Mouse (Mus musculus) kidney, postnatal 0 days (tissue): ENCODE measurements around the gene Ccp110. TPM values are rescaled to one million over a fixed set of nuclear protein-coding genes. Genes with fewer than 3 reads are reported as not detected.

Source experiments
- ATAC-seq: fragments of 200-750 bp; cut with Nextera tagmentation; replicated peaks from 2 replicates; pipeline ENCODE4 v1.8.0; 2017; ENCODE audit warnings: low read depth, moderate number of reproducible peaks, moderate TSS enrichment, moderate library complexity; ENCODE audit not compliant: low FRiP score
- DNase-seq: peaks from one replicate; pipeline ENCODE4 v3.0.0-alpha.2; 2016; ENCODE audit warnings: low spot score
- H3K27ac ChIP-seq: fragments of 300-500 bp; sonication (generic); 2 replicates; pipeline ENCODE4 v1.5.1; 2014; ENCODE audit warnings: mild to moderate bottlenecking
- H3K27me3 ChIP-seq: fragments of 300-500 bp; sonication (generic); 2 replicates; pipeline ENCODE4 v1.6.1; 2014; ENCODE audit warnings: low read length, mixed read lengths; ENCODE audit not compliant: insufficient read depth
- H3K36me3 ChIP-seq: fragments of 300-500 bp; sonication (generic); 2 replicates; pipeline ENCODE4 v1.6.1; 2014; ENCODE audit warnings: low read length, mixed read lengths; ENCODE audit not compliant: insufficient read depth
- H3K4me1 ChIP-seq: fragments of 300-500 bp; sonication (generic); replicated peaks from 2 replicates; pipeline ENCODE4 v1.6.1; 2014; ENCODE audit warnings: antibody characterized with exemption, low read length, mixed read lengths; ENCODE audit not compliant: insufficient read depth
- H3K4me2 ChIP-seq: fragments of 300-500 bp; sonication (generic); 2 replicates; pipeline ENCODE4 v1.6.1; 2014; ENCODE audit warnings: mild to moderate bottlenecking, low read length, moderate library complexity, mixed read lengths
- H3K4me3 ChIP-seq: fragments of 300-500 bp; sonication (generic); replicated peaks from 2 replicates; pipeline ENCODE4 v1.5.1; 2014; ENCODE audit warnings: low read depth, low read length
- H3K9ac ChIP-seq: fragments of 300-500 bp; sonication (generic); 2 replicates; pipeline ENCODE4 v1.6.1; 2014; ENCODE audit warnings: low read depth, low read length
- H3K9me3 ChIP-seq: fragments of 300-500 bp; sonication (generic); replicated peaks from 2 replicates; pipeline ENCODE4 v1.6.1; 2016; ENCODE audit warnings: low read length, inconsistent platforms, mixed read lengths
- CTCF ChIP-seq: IDR thresholded peaks from 2 replicates; pipeline ENCODE4 v1.5.1; 2016; ENCODE audit warnings: antibody characterized with exemption, low read depth, mild to moderate bottlenecking, moderate library complexity
- WGBS: fragments of 180-500 bp; shearing (Covaris S2); extraction: QIAGEN DNeasy Blood & Tissue Kit; methylation state at CpG from one replicate; pipeline ENCODE4 v1.1.7; 2014; 5-methylcytosine and 5-hydroxymethylcytosine counted together
- polyA plus RNA-seq: library from polyadenylated mRNA; unstranded; fragments of >200 nt; fragmentation: Nextera tagmentation; extraction: Ambion mirVana; gene quantifications from 2 replicates; pipeline ENCODE4 v1.2.1, GENCODE M21; 2015

Ccp110 gene
- polyA plus RNA-seq, 1 experiment from 2014 or later: 6.8 TPM

- ATAC-seq (peak; percentile 96), DNase-seq (peak; percentile 95)
- Histone ChIP-seq H3K27ac (peak within 1 kb of the TSS; percentile 88), H3K4me2 (peak within 1 kb of the TSS; percentile 82), H3K4me1 (peaks cover 3% of the 10 kb centered on the region; the same call in 1 of the 2 replicates), H3K9ac (peak within 1 kb of the TSS; percentile 75), H3K27me3 (no peaks in the 10 kb centered on the region), H3K9me3 (no peaks in the 10 kb centered on the region), H3K4me3 (peak within 1 kb of the TSS; percentile 61), H3K36me3 (no peaks in the 10 kb centered on the region)
- TF ChIP-seq CTCF: 0 out of 2 replicates have a peak, but pooled peaks have one; percentile 12
- under 1% methylated on average over 66 of the region's 66 CpGs for WGBS
Measured at GRCm38 (mm10) chr7:118705101-118705961, 7.0 kb upstream of the Ccp110 start, which contains the start of gene Gde1. TSS of gene Gde1 (minus strand) at chr7:118705778.

GRCm38 (mm10) chr7:118706051-118706450 is 6.3 kb upstream of the Ccp110 start:
- ATAC-seq (peak; percentile 6; the same call in 1 of the 2 replicates), DNase-seq (no peak)
- peak overlapping the region; percentile 88 for H3K27ac ChIP-seq
- peak overlapping the region; percentile 82 for H3K4me2 ChIP-seq
- no peak overlapping the region for H3K9ac ChIP-seq
- H3K4me3 ChIP-seq: 0 out of 2 replicates have a peak overlapping the region, but pooled peaks have one; percentile 61
- no peaks in the 10 kb centered on the region for H3K9me3 ChIP-seq
- no peak for TF ChIP-seq CTCF
- 19% methylated on average over 6 of the region's 6 CpGs for WGBS
- H3K36me3 ChIP-seq: no peaks in the 10 kb centered on the region
- H3K4me1 ChIP-seq: peaks cover 3% of the 10 kb centered on the region; the same call in 1 of the 2 replicates
- H3K27me3 ChIP-seq: no peaks in the 10 kb centered on the region

GRCm38 (mm10) chr7:118706488-118706887 is 5.9 kb upstream of the Ccp110 start:
- Histone ChIP-seq H3K4me2 (no peak overlapping the region), H3K4me1 (peaks cover 3% of the 10 kb centered on the region; the same call in 1 of the 2 replicates), H3K27ac (peak overlapping the region; percentile 88; the same call in 1 of the 2 replicates), H3K4me3 (no peak overlapping the region), H3K9me3 (no peaks in the 10 kb centered on the region), H3K27me3 (no peaks in the 10 kb centered on the region), H3K9ac (no peak overlapping the region), H3K36me3 (no peaks in the 10 kb centered on the region)
- ATAC-seq (no peak), DNase-seq (no peak)
- no peak for TF ChIP-seq CTCF
- 90% methylated on average over 5 of the region's 5 CpGs for WGBS

- no peak overlapping the region for H3K9ac ChIP-seq
- H3K36me3 ChIP-seq: no peaks in the 10 kb centered on the region
- H3K27ac ChIP-seq: no peak overlapping the region
- no peak overlapping the region for H3K4me3 ChIP-seq
- H3K4me2 ChIP-seq: no peak overlapping the region
- DNase-seq (no peak), ATAC-seq (no peak)
- H3K4me1 ChIP-seq: peaks cover 3% of the 10 kb centered on the region; the same call in 1 of the 2 replicates
- no peaks in the 10 kb centered on the region for H3K27me3 ChIP-seq
- TF ChIP-seq CTCF: no peak
- no peaks in the 10 kb centered on the region for H3K9me3 ChIP-seq
- WGBS: 74% methylated on average over 2 of the region's 2 CpGs
Measured at GRCm38 (mm10) chr7:118707216-118707615, 5.1 kb upstream of the Ccp110 start.

- Histone ChIP-seq H3K27ac (no peak overlapping the region), H3K4me3 (no peak overlapping the region), H3K36me3 (no peaks in the 10 kb centered on the region), H3K9me3 (no peaks in the 10 kb centered on the region), H3K27me3 (no peaks in the 10 kb centered on the region), H3K4me1 (peaks cover 3% of the 10 kb centered on the region; the same call in 1 of the 2 replicates), H3K9ac (no peak overlapping the region), H3K4me2 (no peak overlapping the region)
- ATAC-seq: no peak
- 65% methylated on average over 4 of the region's 4 CpGs for WGBS
- TF ChIP-seq CTCF: no peak
- DNase-seq: no peak
Measured at GRCm38 (mm10) chr7:118708002-118708401, 4.3 kb upstream of the Ccp110 start.

- DNase-seq (no peak), ATAC-seq (no peak)
- WGBS: 74% methylated on average over 5 of the region's 5 CpGs
- Histone ChIP-seq H3K27ac (no peak overlapping the region), H3K9ac (no peak overlapping the region), H3K9me3 (no peaks in the 10 kb centered on the region), H3K27me3 (no peaks in the 10 kb centered on the region), H3K36me3 (no peaks in the 10 kb centered on the region; the same call in 1 of the 2 replicates), H3K4me2 (no peak overlapping the region), H3K4me1 (no peaks in the 10 kb centered on the region), H3K4me3 (no peak overlapping the region)
- no peak for TF ChIP-seq CTCF
Measured at GRCm38 (mm10) chr7:118710776-118711175, 1.6 kb upstream of the Ccp110 start.
